Mouse (Mus musculus) spleen, adult 2 months (tissue): Measurements from ENCODE around the gene Gm9837. TPM values are rescaled to one million over a fixed set of nuclear protein-coding genes. Genes with fewer than 3 reads are reported as not detected.

ENCODE experiments used
- DNase-seq, 2 experiments: peaks; one replicate each; pipeline versions ENCODE4 v3.0.0 to v3.0.0-alpha.2; 2012 to 2021; ENCODE audit warnings: low spot score in 2 of 2, low read depth in 1 of 2
- H3K27ac ChIP-seq: fragments of 200-500 bp; 2 replicates; pipeline ENCODE4 v1.5.1; 2012; ENCODE audit warnings: low read length, inconsistent platforms; ENCODE audit not compliant: insufficient read depth
- H3K27me3 ChIP-seq: fragments of 200-500 bp; 2 replicates; pipeline ENCODE4 v1.6.1; 2012; ENCODE audit warnings: mild to moderate bottlenecking, moderate library complexity, low read length, inconsistent platforms; ENCODE audit not compliant: control insufficient read depth, insufficient read depth
- H3K36me3 ChIP-seq: fragments of 200-500 bp; 2 replicates; pipeline ENCODE4 v1.6.1; 2012; ENCODE audit warnings: mild to moderate bottlenecking, low read length, inconsistent platforms; ENCODE audit not compliant: control insufficient read depth, insufficient read depth
- H3K4me1 ChIP-seq: fragments of 200-500 bp; 2 replicates; pipeline ENCODE4 v1.6.1; 2011; ENCODE audit warnings: inconsistent platforms; ENCODE audit not compliant: control insufficient read depth, insufficient read depth, insufficient read length
- H3K4me3 ChIP-seq: fragments of 200-500 bp; 2 replicates; pipeline ENCODE4 v1.5.1; 2011; ENCODE audit warnings: mild to moderate bottlenecking, inconsistent platforms; ENCODE audit not compliant: insufficient read depth, insufficient read length; ENCODE audit errors: extremely low read depth
- CTCF ChIP-seq: fragments of 200-500 bp; IDR thresholded peaks from 2 replicates; pipeline ENCODE4 v1.5.1; 2011; ENCODE audit warnings: mild to moderate bottlenecking, inconsistent platforms; ENCODE audit not compliant: insufficient read depth, insufficient read length, insufficient replicate concordance; ENCODE audit errors: extremely low read depth
- POLR2A ChIP-seq: fragments of 200-500 bp; IDR thresholded peaks from 2 replicates; pipeline ENCODE4 v1.6.1; 2011; ENCODE audit warnings: low read depth, low read length, inconsistent platforms
- WGBS: fragments of 180-500 bp; shearing (Covaris S2); methylation state at CpG from one replicate; pipeline ENCODE4 v1.1.7; 2018; 5-methylcytosine and 5-hydroxymethylcytosine counted together
- polyA plus RNA-seq: library from polyadenylated mRNA; depleted of rRNA; stranded (reverse); fragments of >200 nt; gene quantifications from 2 replicates; pipeline ENCODE4 v1.2.3, GENCODE M21; 2012

The Gm9837 gene
- polyA plus RNA-seq, 1 experiment, result not detected

DNA sequence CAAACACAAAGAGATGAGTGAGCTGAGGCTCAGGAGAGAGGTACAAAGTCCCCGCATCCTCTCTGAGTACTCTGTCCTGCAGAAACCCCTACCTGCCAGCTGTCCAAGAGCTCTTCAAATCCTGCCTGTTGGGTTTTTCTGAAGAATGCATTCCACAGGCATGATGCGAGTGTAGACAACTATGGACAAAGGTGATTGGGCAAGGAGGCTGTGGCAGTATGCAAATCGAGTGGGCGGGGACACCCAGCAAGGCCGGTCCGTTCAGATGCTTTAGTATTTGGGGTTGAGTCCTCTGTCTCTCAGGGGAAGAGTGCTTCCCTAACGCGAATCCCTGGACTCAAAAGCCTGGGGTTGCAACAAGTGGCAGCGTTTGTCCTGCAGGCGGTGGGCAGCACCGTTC lies 30.3 kb upstream of the Gm9837 start:
- Histone ChIP-seq H3K36me3 (no peaks in the 10 kb centered on the region), H3K27ac (no peak overlapping the region), H3K4me1 (no peaks in the 10 kb centered on the region), H3K27me3 (no peaks in the 10 kb centered on the region; the same call in 1 of the 2 replicates), H3K4me3 (no peak overlapping the region)
- no peak for DNase-seq
- 40% methylated on average over 11 of the region's 11 CpGs for WGBS
- TF ChIP-seq CTCF (no peak), POLR2A (no peak)

DNA sequence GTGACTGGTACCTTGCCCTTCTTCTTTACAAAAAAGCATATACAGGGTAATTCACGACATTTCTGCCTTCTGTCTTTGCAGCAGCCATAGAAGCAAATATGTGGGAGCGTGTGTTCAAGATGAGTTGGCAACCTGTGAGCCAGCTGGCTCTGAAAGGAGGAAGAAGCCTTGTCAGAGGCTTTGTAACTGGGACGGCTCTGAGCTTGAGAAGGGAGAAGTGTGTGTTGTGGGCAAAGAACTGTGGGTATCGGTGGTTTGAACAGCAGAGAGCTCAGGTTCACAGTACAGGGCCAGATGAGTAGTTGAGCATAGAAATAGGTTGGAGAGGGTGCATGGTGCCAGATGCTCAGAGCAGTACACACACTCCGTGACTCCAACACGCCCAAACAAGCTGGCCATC lies 26.7 kb upstream of the Gm9837 start:
- WGBS, result 19% methylated on average over 6 of the region's 6 CpGs
- no peak overlapping the region for H3K4me3 ChIP-seq

GRCm38 (mm10) chr11:53495417-53495816 lies 25.1 kb upstream of the Gm9837 start:
- Histone ChIP-seq H3K4me3 (no peak overlapping the region), H3K27me3 (no peaks in the 10 kb centered on the region; the same call in 1 of the 2 replicates), H3K27ac (no peak overlapping the region), H3K4me1 (no peaks in the 10 kb centered on the region), H3K36me3 (no peaks in the 10 kb centered on the region)
- no peak for DNase-seq
- TF ChIP-seq POLR2A (no peak), CTCF (no peak)
- WGBS, result 50% methylated on average over 6 of the region's 6 CpGs

More for the DNA sequence above, 26.7 kb upstream of the Gm9837 start:
- no peaks in the 10 kb centered on the region for H3K4me1 ChIP-seq
- H3K27ac ChIP-seq, result no peak overlapping the region
- no peak for TF ChIP-seq CTCF
- no peak for TF ChIP-seq POLR2A
- H3K36me3 ChIP-seq, result no peaks in the 10 kb centered on the region
- DNase-seq, result no peak
- no peaks in the 10 kb centered on the region; the same call in 1 of the 2 replicates for H3K27me3 ChIP-seq

GRCm38 (mm10) chr11:53493243-53493955 lies 23.1 kb upstream of the Gm9837 start:
- no peaks in the 10 kb centered on the region for H3K36me3 ChIP-seq
- TF ChIP-seq CTCF (no peak), POLR2A (no peak)
- no peak overlapping the region for H3K4me3 ChIP-seq
- DNase-seq, result no peak
- no peaks in the 10 kb centered on the region for H3K27me3 ChIP-seq
- no peaks in the 10 kb centered on the region for H3K4me1 ChIP-seq
- WGBS, result 79% methylated on average over 3 of the region's 3 CpGs
- H3K27ac ChIP-seq, result no peak overlapping the region

- WGBS, result 56% methylated on average over 8 of the region's 8 CpGs
- Histone ChIP-seq H3K27me3 (0 out of 2 replicates have a peak, but pooled peaks cover 2% of the 10 kb centered on the region), H3K36me3 (no peaks in the 10 kb centered on the region), H3K27ac (no peak overlapping the region), H3K4me1 (no peaks in the 10 kb centered on the region), H3K4me3 (no peak overlapping the region)
- DNase-seq, result no peak
- TF ChIP-seq POLR2A (no peak), CTCF (no peak)
Observed at GRCm38 (mm10) chr11:53491954-53492401, 21.7 kb upstream of the Gm9837 start.

- no peaks in the 10 kb centered on the region for H3K36me3 ChIP-seq
- no peak for DNase-seq
- 92% methylated on average over 9 of the region's 9 CpGs for WGBS
- H3K27me3 ChIP-seq, result peaks cover 2% of the 10 kb centered on the region; the same call in 1 of the 2 replicates
- no peak overlapping the region for H3K27ac ChIP-seq
- H3K4me3 ChIP-seq, result no peak overlapping the region
- no peak for TF ChIP-seq CTCF
- TF ChIP-seq POLR2A, result no peak
- no peaks in the 10 kb centered on the region for H3K4me1 ChIP-seq
Observed at GRCm38 (mm10) chr11:53489421-53489820, 19.1 kb upstream of the Gm9837 start.

DNA sequence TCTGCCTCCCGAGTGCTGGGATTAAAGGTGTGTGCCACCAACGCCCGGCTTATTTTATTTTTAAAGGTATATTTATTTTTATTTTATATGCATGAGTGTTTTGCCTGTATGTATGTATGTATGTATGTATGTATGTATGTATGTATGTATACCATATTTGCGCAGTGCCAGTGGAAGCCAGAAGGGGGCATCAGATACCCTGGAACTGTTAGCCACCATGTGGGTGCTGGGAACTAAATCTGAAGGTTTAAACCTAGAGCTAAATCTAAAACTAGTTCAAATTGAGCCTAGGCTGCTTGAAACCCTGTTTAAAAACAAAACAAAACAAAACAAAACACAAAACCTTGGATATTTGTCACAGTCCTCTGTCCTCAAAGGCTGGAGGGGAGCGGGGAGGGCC lies 18.7 kb upstream of the Gm9837 start:
- Histone ChIP-seq H3K27me3 (peaks cover 2% of the 10 kb centered on the region; the same call in 1 of the 2 replicates), H3K36me3 (no peaks in the 10 kb centered on the region), H3K4me1 (no peaks in the 10 kb centered on the region), H3K4me3 (no peak overlapping the region), H3K27ac (no peak overlapping the region)
- DNase-seq, result no peak
- WGBS, result 94% methylated on average over 5 of the region's 5 CpGs
- no peak for TF ChIP-seq POLR2A
- no peak for TF ChIP-seq CTCF
